Mouse (Mus musculus): Measurements from ENCODE around the gene Nup50.

Gene Nup50

DNA sequence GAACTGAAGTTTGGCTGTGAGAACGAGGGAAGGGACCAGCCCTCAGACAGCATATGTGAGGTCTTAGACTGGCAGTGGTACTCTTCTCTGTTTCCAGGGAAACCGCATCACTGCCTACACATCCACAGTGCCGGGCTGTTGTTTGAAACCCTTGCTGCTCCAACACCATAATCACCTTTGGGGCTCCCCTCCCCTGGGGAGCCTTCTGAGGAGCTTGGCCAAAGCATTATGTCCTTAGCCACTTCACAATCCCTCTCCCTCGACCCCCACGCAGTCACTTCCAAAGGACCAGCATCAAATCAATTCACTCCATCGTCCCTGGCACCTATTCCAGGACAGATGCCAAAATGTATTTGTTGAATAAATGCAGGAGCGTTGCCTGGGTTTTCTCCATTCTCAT lies 66.6 kb downstream of the Nup50 start:
- DNase-seq (ENCODE audit: low spot score), result no peak

Measured in retina, embryonic 14.5 days (tissue).